Mouse (Mus musculus): ENCODE results near the gene Agbl4. TPM values are rescaled to one million over a fixed set of nuclear protein-coding genes. Genes with fewer than 3 reads are reported as not detected.

The Agbl4 gene
- 0.35 and 0.57 TPM in 2 replicates for polyA plus RNA-seq (2016; fragmentation: Nextera tagmentation; extraction: Ambion mirVana)

DNA sequence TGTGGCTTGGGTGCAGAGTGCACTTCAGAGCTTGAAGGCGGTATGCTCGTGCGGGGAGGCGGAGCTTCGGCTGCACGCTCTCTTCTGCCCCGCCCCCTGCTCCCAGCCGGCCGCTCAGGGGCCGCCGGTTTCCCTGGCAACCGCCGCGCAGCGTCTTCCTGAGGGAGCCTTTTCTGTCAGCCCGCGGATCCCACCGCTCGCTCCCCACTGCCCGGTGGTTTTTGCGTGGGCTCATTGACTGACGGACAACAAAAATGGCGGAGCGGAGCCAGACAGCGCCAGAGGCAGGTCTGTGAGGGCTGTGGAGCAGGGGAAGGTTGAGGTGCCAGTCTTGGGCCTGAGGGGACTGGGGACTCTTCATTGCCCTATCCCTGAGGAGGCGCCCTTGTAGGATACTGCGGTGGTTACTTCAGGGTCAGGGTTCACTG lies at the start of gene Agbl4:
Gene Agbl4 (plus strand): TSS at position 44 of the 428 bp plus-strand sequence.
- ATAC-seq (ENCODE audit: insufficient number of reproducible peaks, insufficient read depth, low FRiP score, low TSS enrichment) = peak; percentile 98
- H3K36me3 ChIP-seq = no peaks in the 10 kb centered on the region
- no peaks in the 10 kb centered on the region for H3K4me1 ChIP-seq
- no peaks in the 10 kb centered on the region for H3K27me3 ChIP-seq
- peak within 1 kb of the TSS; percentile 21; the same call in 1 of the 2 replicates for H3K9ac ChIP-seq
- H3K9me3 ChIP-seq = no peaks in the 10 kb centered on the region
- peak within 1 kb of the TSS; percentile 53 for H3K4me3 ChIP-seq
- no peak within 1 kb of the TSS for H3K27ac ChIP-seq
- peak within 1 kb of the TSS; percentile 61 for H3K4me2 ChIP-seq (replicated peaks)
- WGBS = 1% methylated on average over 27 of the region's 27 CpGs

GRCm38 (mm10) chr4:110350856-110351177 lies 46.6 kb upstream of the Agbl4 start:
- Histone ChIP-seq H3K4me3 (peak overlapping the region; percentile 60), H3K36me3 (no peaks in the 10 kb centered on the region), H3K4me1 (peaks cover 3% of the 10 kb centered on the region; the same call in 1 of the 2 replicates), H3K9ac (peak overlapping the region; percentile 47; the same call in 1 of the 2 replicates), H3K9me3 (no peaks in the 10 kb centered on the region), H3K27ac (peak overlapping the region; percentile 71; the same call in 1 of the 2 replicates), H3K27me3 (no peaks in the 10 kb centered on the region), H3K4me2 (replicated peaks) (peak overlapping the region; percentile 67)
- WGBS = 8% methylated on average over 6 of the region's 6 CpGs
- ATAC-seq (ENCODE audit: insufficient number of reproducible peaks, insufficient read depth, low FRiP score, low TSS enrichment) = peak; percentile 23; the same call in 1 of the 2 replicates

DNA sequence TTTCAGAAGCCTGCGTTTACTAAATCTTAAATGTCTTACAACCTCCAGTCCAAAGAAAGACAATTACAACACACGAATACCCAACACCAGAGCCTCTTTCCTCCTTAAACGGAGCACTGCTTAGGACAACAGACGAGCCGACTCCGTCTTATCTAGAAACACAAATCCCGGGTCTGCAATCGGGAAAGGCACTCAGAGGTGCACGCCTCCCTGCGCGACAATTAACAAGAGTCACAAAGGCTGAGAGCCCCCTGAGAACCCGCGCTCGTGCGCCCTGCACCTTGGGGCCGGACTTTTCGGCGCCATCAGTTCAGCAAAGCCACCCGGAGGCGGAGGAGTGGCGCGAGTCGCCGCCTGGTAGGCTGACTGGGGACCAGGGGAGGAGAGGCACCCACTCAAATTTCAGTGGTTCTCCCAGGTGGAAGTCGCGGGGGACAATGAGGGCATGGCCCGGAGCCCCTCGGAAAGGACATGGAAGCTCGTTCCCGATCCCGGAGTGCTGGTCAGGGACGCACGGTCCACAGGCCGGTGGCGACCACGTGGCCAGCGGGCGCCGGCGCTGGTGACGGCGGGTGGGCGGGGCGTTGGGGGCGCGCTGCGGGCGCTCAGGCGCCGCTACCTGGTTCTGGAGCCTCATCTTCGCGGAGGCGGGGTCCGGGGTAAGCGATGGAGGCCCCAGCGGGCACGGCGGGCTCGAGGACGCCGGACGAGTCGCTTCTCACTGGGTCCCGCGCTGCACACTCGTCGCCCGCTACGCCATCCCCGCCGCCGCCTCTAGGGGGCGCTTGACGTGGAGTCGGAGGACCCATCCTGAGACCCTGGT lies 46.1 kb upstream of the Agbl4 start, which contains the start of gene Elavl4:
Gene Elavl4 (minus strand): TSS at position 732 of the 823 bp plus-strand sequence.
- Histone ChIP-seq H3K27me3 (no peaks in the 10 kb centered on the region), H3K4me3 (peak within 1 kb of the TSS; percentile 60), H3K4me2 (replicated peaks) (peak within 1 kb of the TSS; percentile 67), H3K27ac (peak within 1 kb of the TSS; percentile 71), H3K36me3 (no peaks in the 10 kb centered on the region), H3K9me3 (no peaks in the 10 kb centered on the region), H3K9ac (peak within 1 kb of the TSS; percentile 47), H3K4me1 (peaks cover 3% of the 10 kb centered on the region; the same call in 1 of the 2 replicates)
- ATAC-seq (ENCODE audit: insufficient number of reproducible peaks, insufficient read depth, low FRiP score, low TSS enrichment) = peak; percentile 96
- under 1% methylated on average over 75 of the region's 75 CpGs for WGBS

GRCm38 (mm10) chr4:110352001-110352369 lies 45.5 kb upstream of the Agbl4 start:
- 11% methylated on average over 5 of the region's 5 CpGs for WGBS
- peaks cover 3% of the 10 kb centered on the region; the same call in 1 of the 2 replicates for H3K4me1 ChIP-seq
- H3K9me3 ChIP-seq = no peaks in the 10 kb centered on the region
- peak overlapping the region; percentile 60 for H3K4me3 ChIP-seq
- H3K4me2 ChIP-seq (replicated peaks) = peak overlapping the region; percentile 67
- H3K36me3 ChIP-seq = no peaks in the 10 kb centered on the region
- H3K9ac ChIP-seq = peak overlapping the region; percentile 47
- H3K27ac ChIP-seq = peak overlapping the region; percentile 71; the same call in 1 of the 2 replicates
- ATAC-seq (ENCODE audit: insufficient number of reproducible peaks, insufficient read depth, low FRiP score, low TSS enrichment) = no peak
- H3K27me3 ChIP-seq = no peaks in the 10 kb centered on the region

DNA sequence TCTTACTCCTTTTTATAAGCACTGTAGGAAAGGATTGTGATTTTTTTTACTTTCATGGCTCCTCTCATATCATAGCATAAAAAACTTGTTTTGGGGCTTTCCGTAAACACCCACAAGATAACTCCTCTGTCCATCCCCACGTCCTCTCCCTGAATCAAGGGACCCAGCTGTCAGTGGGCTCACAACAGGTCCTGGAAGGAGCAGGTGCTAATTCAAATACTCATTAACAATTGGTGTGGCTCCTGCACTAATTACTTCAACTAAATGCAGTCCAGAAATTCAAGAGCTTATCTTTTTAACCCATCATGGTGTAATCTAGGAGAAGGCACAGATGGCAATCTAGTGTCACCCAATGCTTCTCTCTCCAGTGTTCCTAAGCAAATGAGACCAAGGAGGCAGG lies 36.9 kb upstream of the Agbl4 start:
- no peak overlapping the region for H3K9ac ChIP-seq
- no peak overlapping the region for H3K4me3 ChIP-seq
- H3K27ac ChIP-seq = no peak overlapping the region
- 72% methylated on average over 2 of the region's 2 CpGs for WGBS
- H3K27me3 ChIP-seq = no peaks in the 10 kb centered on the region
- no peaks in the 10 kb centered on the region for H3K9me3 ChIP-seq
- no peaks in the 10 kb centered on the region for H3K4me1 ChIP-seq
- H3K36me3 ChIP-seq = no peaks in the 10 kb centered on the region
- ATAC-seq (ENCODE audit: insufficient number of reproducible peaks, insufficient read depth, low FRiP score, low TSS enrichment) = no peak
- H3K4me2 ChIP-seq (replicated peaks) = no peak overlapping the region

DNA sequence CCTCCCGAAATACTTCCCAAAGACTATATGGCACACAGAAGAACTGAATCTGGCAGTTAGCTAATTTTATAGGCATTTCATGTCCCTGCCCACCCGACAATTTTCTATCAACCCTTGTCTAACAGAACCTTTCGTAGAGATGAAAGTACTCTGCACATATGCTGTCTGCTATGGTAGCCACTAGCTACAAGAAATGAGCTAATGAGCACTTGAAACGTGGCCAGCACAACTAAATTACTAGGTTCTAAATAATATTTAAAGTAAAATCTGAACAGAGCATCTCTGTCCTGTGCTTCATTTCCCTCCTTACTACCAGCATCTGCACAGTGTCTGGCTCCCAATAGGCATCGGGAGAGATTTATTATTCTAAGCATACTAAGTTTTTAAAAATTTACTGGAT lies 1.2 kb upstream of the Agbl4 start:
- no peak for ATAC-seq (ENCODE audit: insufficient number of reproducible peaks, insufficient read depth, low FRiP score, low TSS enrichment)
- 78% methylated on average over 5 of the region's 5 CpGs for WGBS

DNA sequence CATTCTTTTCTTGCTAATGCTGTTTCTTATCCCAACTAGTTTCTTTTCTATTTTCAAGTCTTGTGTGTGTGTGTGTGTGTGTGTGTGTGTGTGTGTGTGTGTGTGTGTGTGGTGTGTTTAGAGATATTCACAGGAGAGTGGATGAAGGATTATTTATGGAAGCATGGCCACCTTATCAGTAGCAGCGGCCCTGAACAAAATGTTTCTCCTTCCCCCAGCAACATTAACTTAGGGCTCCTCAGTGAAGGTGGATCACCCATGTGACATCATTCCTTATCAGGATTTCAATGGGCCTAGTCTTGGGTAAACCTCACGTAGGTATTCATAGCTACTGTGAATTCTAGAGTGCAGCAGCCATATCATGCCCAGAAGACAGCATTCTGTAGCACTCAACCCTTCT lies 22.8 kb downstream of the Agbl4 start:
- Histone ChIP-seq H3K9me3 (no peaks in the 10 kb centered on the region), H3K9ac (no peak overlapping the region), H3K27me3 (no peaks in the 10 kb centered on the region), H3K4me1 (no peaks in the 10 kb centered on the region), H3K36me3 (no peaks in the 10 kb centered on the region), H3K4me2 (replicated peaks) (no peak overlapping the region), H3K4me3 (no peak overlapping the region), H3K27ac (no peak overlapping the region)
- ATAC-seq (ENCODE audit: insufficient number of reproducible peaks, insufficient read depth, low FRiP score, low TSS enrichment) = no peak
- 83% methylated on average over 2 of the region's 2 CpGs for WGBS

More for the DNA sequence above, 1.2 kb upstream of the Agbl4 start:
- Histone ChIP-seq H3K4me3 (no peak overlapping the region), H3K27ac (no peak overlapping the region), H3K27me3 (no peaks in the 10 kb centered on the region), H3K4me2 (replicated peaks) (no peak overlapping the region), H3K9ac (no peak overlapping the region), H3K4me1 (no peaks in the 10 kb centered on the region), H3K36me3 (no peaks in the 10 kb centered on the region), H3K9me3 (no peaks in the 10 kb centered on the region)

- Histone ChIP-seq H3K4me3 (no peak overlapping the region), H3K36me3 (no peaks in the 10 kb centered on the region), H3K9ac (no peak overlapping the region), H3K9me3 (no peaks in the 10 kb centered on the region), H3K27me3 (no peaks in the 10 kb centered on the region), H3K4me1 (no peaks in the 10 kb centered on the region), H3K27ac (no peak overlapping the region), H3K4me2 (replicated peaks) (no peak overlapping the region)
- no peak for ATAC-seq (ENCODE audit: insufficient number of reproducible peaks, insufficient read depth, low FRiP score, low TSS enrichment)
Observed at GRCm38 (mm10) chr4:110427653-110428052, 30.2 kb downstream of the Agbl4 start.

DNA sequence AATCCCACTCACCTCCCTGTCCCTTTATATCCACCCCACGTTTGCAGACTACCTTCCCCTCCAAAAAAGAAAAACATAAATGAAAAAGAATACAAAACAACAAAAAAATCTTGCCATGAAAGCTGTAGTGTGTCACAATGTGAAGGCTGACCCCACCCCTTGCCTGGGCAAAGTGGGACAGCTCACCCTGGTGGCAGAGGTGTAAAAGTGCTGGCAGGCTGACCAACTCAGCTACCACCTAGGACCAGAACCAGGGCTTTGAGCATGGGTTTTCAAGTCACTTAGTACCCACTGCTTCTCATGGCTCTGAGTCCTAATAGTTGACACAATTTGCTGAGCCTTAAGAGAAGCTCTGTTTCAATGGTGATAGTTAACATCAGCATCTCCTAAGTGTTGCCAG lies 96.9 kb downstream of the Agbl4 start:
- ATAC-seq (ENCODE audit: insufficient number of reproducible peaks, insufficient read depth, low FRiP score, low TSS enrichment) = no peak

DNA sequence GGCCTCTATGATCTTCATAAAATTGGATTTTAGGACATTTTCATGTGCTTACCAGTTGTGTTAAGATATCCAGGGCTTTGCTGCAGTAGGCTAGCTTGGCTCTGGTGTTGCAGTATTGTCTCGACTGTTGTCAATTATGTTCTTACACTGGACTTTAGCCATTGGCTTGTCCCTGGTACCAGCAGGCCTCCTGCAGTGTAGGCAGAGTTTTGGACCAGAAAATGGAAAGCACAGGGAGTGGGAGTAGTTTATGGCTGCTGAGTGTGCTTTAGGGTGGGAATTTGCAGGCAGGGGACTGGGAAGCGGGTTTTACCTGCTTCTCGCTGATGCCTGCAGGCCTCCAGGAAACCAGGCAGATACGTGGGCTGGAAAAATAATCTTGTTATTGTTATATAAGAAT lies 132.3 kb downstream of the Agbl4 start:
- Histone ChIP-seq H3K4me3 (no peak overlapping the region), H3K4me1 (no peaks in the 10 kb centered on the region), H3K27me3 (no peaks in the 10 kb centered on the region), H3K4me2 (replicated peaks) (no peak overlapping the region), H3K36me3 (no peaks in the 10 kb centered on the region), H3K9me3 (no peaks in the 10 kb centered on the region), H3K27ac (no peak overlapping the region), H3K9ac (no peak overlapping the region)
- no peak for ATAC-seq (ENCODE audit: insufficient number of reproducible peaks, insufficient read depth, low FRiP score, low TSS enrichment)
- WGBS = 75% methylated on average over 4 of the region's 4 CpGs

More for the DNA sequence above, 96.9 kb downstream of the Agbl4 start:
- WGBS = 45% methylated on average over 1 of the region's 1 CpGs
- H3K36me3 ChIP-seq = no peaks in the 10 kb centered on the region
- H3K4me2 ChIP-seq (replicated peaks) = no peak overlapping the region
- H3K4me3 ChIP-seq = no peak overlapping the region
- H3K27ac ChIP-seq = no peak overlapping the region
- no peaks in the 10 kb centered on the region for H3K4me1 ChIP-seq
- H3K9ac ChIP-seq = no peak overlapping the region
- H3K9me3 ChIP-seq = no peaks in the 10 kb centered on the region
- no peaks in the 10 kb centered on the region for H3K27me3 ChIP-seq

GRCm38 (mm10) chr4:110549223-110549622 lies 151.8 kb downstream of the Agbl4 start:
- no peak overlapping the region for H3K4me3 ChIP-seq
- no peak overlapping the region for H3K27ac ChIP-seq
- 65% methylated on average over 3 of the region's 3 CpGs for WGBS
- no peak for ATAC-seq (ENCODE audit: insufficient number of reproducible peaks, insufficient read depth, low FRiP score, low TSS enrichment)
- H3K27me3 ChIP-seq = no peaks in the 10 kb centered on the region
- no peak overlapping the region for H3K9ac ChIP-seq
- H3K36me3 ChIP-seq = no peaks in the 10 kb centered on the region
- no peaks in the 10 kb centered on the region for H3K9me3 ChIP-seq
- H3K4me2 ChIP-seq (replicated peaks) = no peak overlapping the region
- no peaks in the 10 kb centered on the region for H3K4me1 ChIP-seq

DNA sequence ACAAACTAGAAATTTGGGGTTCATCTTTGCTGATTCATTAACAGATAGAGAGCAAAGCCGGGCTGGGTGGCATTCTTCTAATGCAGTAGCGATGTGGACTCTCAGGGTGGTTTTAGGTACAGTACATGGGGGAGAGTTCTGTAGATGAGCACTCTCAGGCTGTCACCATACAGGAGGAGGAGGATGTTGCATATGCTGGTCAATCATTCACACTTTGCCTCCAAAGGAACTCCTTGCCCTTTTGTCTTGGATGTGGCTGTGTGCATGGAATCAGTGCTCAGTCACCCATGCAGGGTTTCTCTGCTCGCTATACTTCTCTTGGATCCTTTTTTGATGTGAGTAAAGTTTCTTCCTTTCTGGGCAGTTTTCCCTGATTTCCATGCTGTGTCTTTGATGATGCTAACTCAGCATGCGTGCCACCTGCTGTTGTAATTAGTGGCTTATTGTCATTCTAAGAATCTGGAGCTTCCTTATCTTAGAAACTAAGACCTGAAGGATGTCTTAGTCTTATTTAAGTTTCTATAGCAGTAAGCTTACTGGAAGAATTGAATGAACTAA lies 200.3 kb downstream of the Agbl4 start:
- H3K4me1 ChIP-seq = no peaks in the 10 kb centered on the region
- H3K9ac ChIP-seq = no peak overlapping the region
- no peak overlapping the region for H3K4me3 ChIP-seq
- no peak for ATAC-seq (ENCODE audit: insufficient number of reproducible peaks, insufficient read depth, low FRiP score, low TSS enrichment)
- no peak overlapping the region for H3K4me2 ChIP-seq (replicated peaks)
- H3K9me3 ChIP-seq = no peaks in the 10 kb centered on the region
- H3K27ac ChIP-seq = no peak overlapping the region
- WGBS = 41% methylated on average over 4 of the region's 4 CpGs
- H3K27me3 ChIP-seq = no peaks in the 10 kb centered on the region
- H3K36me3 ChIP-seq = no peaks in the 10 kb centered on the region
